Mouse (Mus musculus) spleen, postnatal 4 days (tissue): Measurements from ENCODE around the gene Spx.

Source experiments
- DNase-seq, 2 experiments: peaks; one replicate each; pipeline ENCODE4 v3.0.0; 2022; ENCODE audit warnings: low spot score in 2 of 2

The Spx gene

DNA sequence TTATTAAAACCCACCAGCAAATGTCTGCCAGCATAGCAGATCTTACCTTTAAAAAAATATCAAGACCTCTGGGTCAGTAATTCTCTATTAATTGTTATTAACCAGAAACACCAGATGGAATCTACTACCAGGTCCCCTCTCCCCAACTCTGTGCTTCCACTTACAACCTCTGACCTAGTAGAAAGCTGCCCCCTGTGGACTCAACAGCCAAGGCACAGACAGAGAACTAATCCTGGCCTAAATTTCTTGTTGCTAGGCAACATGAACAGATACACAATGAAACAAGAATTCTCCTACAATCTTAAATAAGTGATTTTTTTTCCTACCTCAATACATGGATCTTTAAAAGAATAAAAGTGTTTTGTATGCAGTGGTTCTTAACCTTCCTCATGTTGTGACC, 15.8 kb downstream of the Spx start:
- DNase-seq = no peak

DNA sequence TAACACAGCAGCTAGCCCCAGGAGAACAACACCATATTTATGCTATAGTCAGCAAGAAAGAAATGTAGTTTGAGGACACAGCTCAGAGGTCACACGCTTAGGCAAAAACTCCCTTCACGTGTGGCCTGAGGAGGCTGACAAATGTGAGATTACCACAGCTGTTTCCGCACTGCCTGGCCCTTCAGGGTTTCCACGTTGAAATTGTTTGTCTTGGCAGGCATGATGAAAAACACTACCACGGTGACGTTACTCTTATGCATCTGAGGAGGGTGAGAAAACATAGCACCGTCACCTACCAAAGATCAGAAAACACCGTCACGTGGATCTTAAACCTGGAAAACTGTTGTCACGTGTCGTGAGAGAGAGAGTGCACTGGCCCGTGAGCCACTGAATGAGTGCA, 38.1 kb downstream of the Spx start:
- DNase-seq = no peak

GRCm38 (mm10) chr6:142453311-142453710, 40.1 kb downstream of the Spx start:
- no peak for DNase-seq

GRCm38 (mm10) chr6:142455314-142455996, 42.2 kb downstream of the Spx start:
- DNase-seq = no peak

GRCm38 (mm10) chr6:142458010-142458409, 44.8 kb downstream of the Spx start:
- no peak for DNase-seq

- DNase-seq = no peak
Observed at GRCm38 (mm10) chr6:142459017-142459678, 45.9 kb downstream of the Spx start.

DNA sequence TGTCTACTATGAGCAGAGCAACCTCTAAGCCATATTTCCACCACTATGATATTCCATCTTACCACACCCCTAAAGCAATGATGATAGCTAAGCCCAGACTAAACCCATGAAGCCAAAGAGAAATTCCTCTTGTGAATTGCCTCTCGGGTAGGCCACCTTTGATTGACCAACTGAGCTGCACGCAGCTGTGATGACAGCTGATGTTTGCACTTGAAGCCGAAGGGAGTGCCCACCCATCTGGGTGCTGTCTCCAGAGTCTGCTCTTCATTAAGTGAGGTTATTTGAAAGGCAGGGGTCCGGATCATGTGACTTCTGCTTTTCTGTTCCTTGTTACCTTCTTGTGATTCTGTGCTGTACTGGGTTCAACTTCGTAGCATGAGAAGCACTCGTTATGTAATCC, 49.0 kb downstream of the Spx start:
- DNase-seq = no peak
